In the genomic region with DNA sequence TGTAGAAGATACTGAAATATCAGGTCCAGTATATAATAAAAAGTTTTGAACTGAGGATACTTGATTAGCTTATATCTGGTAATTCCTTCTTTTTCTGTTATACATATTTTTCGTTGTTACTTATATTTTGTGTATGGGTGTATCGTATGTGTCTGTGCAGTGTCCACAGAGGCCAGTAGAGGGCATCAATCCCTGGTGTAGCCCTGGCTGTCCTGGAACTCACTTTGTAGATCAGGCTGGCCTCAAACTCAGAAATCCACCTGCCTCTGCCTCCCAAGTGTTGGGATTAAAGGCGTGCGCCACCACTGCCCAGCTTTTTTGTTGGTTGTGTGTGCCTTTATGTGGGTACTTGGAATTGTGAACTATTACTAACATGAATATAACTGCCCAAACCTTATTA, we compare ENCODE assay signal across 9 mouse cellular contexts. TPM values are rescaled to one million over a fixed set of nuclear protein-coding genes. Genes with fewer than 3 reads are reported as not detected.
DNase-seq lines count a peak whose midpoint lies in the region; ATAC-seq lines count a peak whose summit lies in the region.
"Had no signal": no experiment of that assay in that cellular context is flagged by ENCODE, and none has a peak within 500 bp of the region (broad histone marks: within the 10 kb centered on the region; RNA-seq: fewer than 3 reads in every experiment).

No protein-coding gene starts in this region.

- intact Hi-C loops in heart, postnatal 14 days (cut with DNase I) = no loop called here

- peak; percentile 79 for ATAC-seq in activated CD4-positive, CD25-positive, alpha-beta regulatory T cell, adult 4 months
- ATAC-seq in megakaryocyte-erythroid progenitor cell, adult 5-6 weeks (replicated peaks; ENCODE audit: low FRiP score, low TSS enrichment, poor library complexity, severe bottlenecking) = peak; percentile 69
- ATAC-seq in frontal cortex, adult (ENCODE audit: low TSS enrichment) = no peak
- ATAC-seq: forebrain, embryonic 13.5 days had no signal

- DNase-seq in heart, postnatal 14 days = peak; percentile 6 to 16
- no peak for DNase-seq in heart, adult 8-10 months (ENCODE audit: low spot score)
- peak; percentile 61 to 64 for DNase-seq in B cell, adult 2 months
- no peak for DNase-seq in right cerebral cortex, adult 18-20 months
- no peak for DNase-seq in ovary, postnatal 10 days (ENCODE audit: low spot score)

RNA-seq across cellular contexts. Expression of a gene that starts 12.8 kb away (rescaled TPM):
- total RNA-seq in heart, postnatal 14 days (2021) = 100 to 1,000 TPM; 211 to 220 TPM
- total RNA-seq in heart, adult 8-10 months (2022) = 100 to 1,000 TPM; 148 to 197 (median 176) TPM
- polyA plus RNA-seq in activated CD4-positive, CD25-positive, alpha-beta regulatory T cell, adult 4 months (2017; shearing (Covaris generic)) = 100 to 1,000 TPM; 110 to 112 TPM
- total RNA-seq in megakaryocyte-erythroid progenitor cell, adult 5-6 weeks (2014; fragmentation: Nextera tagmentation) = 410 and 422 TPM in 2 replicates
- 571 and 586 TPM in 2 replicates for total RNA-seq in megakaryocyte-erythroid progenitor cell, adult 5-6 weeks (2017)

RNA-seq across cellular contexts. Expression of a gene that starts 23.6 kb away (rescaled TPM):
- total RNA-seq in heart, postnatal 14 days (2021) = 10 to 100 TPM; 14.5 to 16.7 TPM
- total RNA-seq in heart, adult 8-10 months (2022) = 10 to 100 TPM; 12.7 to 19.0 (median 16.5) TPM
- 10 to 100 TPM; 26.3 to 28.3 TPM for polyA plus RNA-seq in activated CD4-positive, CD25-positive, alpha-beta regulatory T cell, adult 4 months (2017; shearing (Covaris generic))
- 72.5 and 104 TPM in 2 replicates for total RNA-seq in megakaryocyte-erythroid progenitor cell, adult 5-6 weeks (2014; fragmentation: Nextera tagmentation)
- total RNA-seq in megakaryocyte-erythroid progenitor cell, adult 5-6 weeks (2017) = 75.1 and 125 TPM in 2 replicates

Comparison
In these comparisons a context has a peak if more than half of its experiments do, and no peak if none do; other contexts are left out.
1. DNase-seq: peak in heart, postnatal 14 days (2 of 2) and B cell, adult 2 months (2 of 2); none in heart, adult 8-10 months (single experiment), right cerebral cortex, adult 18-20 months (single experiment) and ovary, postnatal 10 days (single experiment).